Mouse (Mus musculus): Measurements from ENCODE around the gene Cped1.

Gene Cped1

DNA sequence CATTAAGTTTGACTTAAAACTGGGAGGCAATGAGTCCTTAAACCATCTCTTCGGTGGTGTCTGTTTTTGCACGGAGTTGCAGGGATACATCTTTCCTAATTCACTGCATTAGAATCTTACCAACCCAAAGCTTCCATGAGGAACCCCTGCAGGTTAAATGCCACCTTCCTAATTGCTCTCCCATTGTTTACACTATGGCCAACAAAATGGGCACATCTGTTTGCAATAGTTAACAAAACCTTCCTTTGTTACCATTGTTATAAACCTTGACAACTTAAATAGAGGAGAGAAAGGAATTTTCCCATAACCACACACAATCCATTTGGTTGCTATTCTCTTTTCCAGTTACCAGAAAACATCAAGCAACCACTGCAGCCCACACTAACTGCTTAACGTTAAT, 308.2 kb downstream of the Cped1 start:
- no peak for DNase-seq (ENCODE audit: low read depth, low spot score)

DNA sequence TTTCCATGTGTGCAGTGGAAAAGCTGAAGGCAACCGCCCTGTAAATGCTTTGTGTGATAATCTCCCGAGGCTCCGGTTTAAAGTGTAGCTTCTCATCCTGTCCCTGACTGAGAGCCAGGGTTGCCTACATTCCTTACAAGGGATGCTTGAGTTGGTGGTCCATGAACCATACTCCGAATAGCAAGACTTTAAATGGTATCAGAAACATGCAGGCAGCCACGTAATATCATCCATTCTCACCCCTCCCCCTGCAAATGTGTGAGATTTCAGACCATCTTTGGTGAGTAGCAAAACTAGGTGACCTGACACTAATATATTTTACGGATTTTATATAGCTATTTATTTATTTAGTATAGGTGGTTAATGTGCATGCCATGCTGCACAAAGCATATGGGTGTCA, 311.3 kb downstream of the Cped1 start:
- no peak for DNase-seq (ENCODE audit: low read depth, low spot score)

GRCm38 (mm10) chr6:22298059-22298458, 312.3 kb downstream of the Cped1 start:
- no peak for DNase-seq (ENCODE audit: low read depth, low spot score)
